Mouse (Mus musculus) T-helper 1 cell (primary cell): ENCODE data around the gene Spaar.

Experiments
- in situ Hi-C: fragments of 300-600 bp; cut with MboI, MseI; formaldehyde crosslinking; loops from one replicate; pipeline ENCODE4 v1.15.1; 2025; ENCODE audit warnings: high pct_unique_total_duplicates

Gene Spaar

DNA sequence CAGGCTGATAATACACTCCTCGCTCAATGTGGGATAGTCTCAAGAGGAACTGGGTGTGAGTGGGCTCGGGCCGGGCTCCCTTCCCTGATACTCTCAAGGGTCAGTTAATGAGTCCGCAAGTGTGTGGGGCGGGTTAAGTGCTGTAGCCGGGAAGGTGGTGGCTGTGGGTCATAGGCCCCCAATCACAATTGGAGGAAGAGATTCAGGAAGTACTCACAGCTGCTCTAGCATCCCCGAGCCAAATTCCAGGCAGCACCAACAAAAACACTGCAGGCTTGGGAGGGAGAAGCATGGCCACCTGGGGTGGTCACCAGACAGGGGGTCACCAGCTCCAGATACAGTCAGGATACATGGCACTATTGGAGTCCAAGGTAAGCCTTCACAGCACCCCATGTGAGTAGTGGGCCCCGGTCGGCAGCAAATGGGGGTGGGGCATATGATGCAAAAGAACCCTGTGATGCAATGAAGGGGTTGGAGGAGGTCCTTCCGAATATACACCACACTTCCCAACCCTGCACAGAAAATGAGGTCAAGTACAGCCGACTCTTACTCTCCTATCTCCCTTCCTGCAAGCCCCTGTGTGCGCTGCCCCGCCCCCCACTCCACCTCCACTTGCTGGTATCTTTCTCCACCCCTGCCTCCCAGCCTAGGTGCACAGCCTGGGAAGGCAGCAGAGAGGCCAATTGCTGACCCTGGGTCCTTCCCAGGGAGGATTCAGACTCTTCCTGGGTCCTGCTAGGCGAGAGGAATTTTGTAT is at the start of gene Spaar:
Gene Spaar (plus strand): TSS at position 241 of the 757 bp plus-strand sequence.
- in situ Hi-C loops, result no loop called here

DNA sequence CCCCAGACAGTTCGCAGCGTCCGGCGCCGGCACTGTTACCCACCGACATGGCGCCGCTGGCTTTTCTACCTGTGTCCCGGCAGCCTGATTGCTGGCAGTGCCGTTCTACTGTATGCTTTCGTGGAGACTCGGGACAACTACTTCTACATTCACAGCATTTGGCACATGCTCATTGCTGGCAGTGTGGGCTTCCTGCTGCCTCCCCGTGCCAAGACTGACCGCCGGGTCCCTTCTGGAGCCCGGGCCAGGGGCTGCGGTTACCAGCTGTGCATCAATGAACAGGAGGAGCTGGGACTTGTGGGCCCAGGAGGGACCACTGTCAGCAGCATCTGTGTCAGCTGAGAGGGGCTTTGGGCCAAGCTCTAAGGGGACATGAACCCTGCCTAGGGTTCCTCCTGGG is 39.8 kb upstream of the Spaar start:
- in situ Hi-C loops, result no loop called here

DNA sequence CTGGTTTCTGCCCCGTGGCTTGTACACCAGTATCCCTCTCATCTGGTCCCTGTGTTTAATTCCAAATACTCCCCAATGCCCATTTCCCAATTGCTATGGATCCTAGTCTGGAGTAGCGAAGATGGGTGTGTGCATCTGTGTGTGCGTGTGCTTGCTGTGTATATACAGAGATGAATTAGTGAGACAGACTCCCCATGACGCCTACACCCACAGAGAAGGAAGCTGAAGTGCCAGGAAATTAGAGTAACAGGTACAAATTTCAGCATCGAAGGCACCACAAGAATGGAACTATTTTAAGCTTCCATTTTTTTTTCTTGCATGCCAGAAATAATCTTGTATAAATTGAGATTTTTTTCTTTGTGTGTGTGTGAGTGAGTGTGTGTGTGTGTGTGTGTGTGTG is 38.8 kb upstream of the Spaar start:
- in situ Hi-C loops, result no loop called here

DNA sequence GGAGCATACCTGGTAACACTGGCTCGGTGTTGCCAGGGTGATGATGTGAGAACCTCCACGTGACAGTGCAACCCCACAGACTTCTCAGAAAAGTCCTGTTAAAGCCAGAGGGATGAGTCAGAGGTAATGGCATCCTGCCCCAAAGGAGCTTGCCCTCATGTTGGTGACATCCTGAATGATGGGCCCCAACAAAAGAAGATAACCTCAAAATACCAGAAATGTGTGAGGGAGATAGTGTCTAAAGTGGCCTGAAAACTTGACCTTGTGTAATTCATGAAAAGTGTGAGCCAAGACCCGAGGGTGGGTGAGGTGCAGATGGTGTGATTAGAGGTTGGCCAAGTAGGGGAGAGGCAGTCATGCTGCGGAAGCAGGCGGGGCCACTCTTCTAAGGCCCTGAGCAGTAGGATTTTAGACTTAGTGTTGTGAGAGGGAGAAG is 36.0 kb upstream of the Spaar start:
- in situ Hi-C loops, result no loop called here

DNA sequence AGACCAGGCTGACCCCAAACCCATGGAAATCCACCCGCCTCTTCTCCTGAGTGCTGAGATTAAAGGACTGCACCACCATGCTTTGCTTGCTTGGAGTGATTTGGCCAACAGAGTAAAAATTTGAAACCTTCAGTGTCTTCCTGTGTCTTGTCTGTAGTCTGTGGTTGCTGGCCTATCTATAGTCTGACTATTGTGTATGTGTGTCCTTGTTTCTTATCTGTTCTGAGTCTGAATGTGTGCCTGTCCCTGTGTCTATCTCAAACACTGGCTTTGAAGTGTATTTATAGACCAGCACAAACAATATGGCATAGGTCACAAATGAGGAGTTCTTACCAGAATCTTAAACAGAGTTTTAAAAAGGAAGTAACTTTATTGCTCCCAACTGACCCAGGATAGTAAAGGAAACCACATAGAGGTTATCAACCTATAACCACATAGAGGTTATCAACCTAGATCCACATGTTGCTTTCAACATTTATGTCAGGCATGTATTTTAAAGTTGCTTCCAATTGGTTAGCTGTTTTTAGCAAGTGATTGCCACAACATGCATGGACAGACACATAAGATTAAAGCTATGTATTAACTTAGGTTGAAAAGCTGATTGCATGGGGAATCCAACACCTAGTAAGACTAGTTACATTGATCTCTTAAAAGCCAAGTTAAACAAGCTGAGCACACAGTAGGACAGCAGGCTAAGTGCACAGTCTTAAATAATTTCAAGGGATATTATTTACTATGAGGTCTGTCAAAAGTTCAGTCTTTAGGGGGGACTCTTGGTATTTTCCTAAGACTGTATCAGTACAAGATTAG is 35.2 kb upstream of the Spaar start:
- in situ Hi-C loops, result no loop called here

DNA sequence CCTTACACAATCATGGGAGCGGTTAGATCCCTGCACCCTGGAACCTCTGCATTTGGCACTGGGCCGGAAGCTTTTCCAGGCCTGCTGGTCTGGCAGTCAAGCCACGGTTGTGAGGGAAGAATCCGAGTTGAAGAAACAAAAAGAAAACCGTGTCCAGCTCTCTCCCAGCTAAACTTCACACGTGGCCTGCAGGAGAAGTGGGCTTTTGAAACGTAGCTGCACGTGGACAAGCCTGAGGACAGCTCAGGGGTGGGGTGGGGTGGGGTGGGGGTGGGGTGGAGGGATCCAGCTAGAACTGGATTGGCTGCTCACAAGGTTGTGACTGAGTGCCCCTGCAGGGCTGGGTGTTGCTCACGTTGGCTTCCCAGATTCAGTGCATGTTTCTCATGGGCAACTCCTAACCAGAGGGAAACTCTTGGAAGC is 34.6 kb upstream of the Spaar start:
- in situ Hi-C loops, result no loop called here

DNA sequence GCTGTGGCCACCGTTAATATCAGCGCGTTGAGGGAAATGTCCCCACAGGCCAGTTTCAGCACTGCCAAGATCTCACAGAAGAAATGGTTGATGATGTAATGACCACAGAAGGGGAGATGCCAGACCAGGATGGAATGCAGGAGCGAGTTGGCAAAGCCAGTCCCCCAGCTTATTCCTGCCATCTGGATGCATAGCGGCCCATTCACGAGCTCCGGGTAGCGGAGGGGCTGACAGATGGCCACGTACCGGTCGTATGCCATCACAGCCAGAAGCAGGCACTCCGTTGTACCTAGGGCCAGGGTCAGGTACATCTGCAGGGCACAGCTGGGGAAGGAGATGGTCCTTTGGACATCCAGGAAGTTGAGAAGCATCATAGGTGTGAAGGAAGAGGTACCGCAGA is 33.3 kb upstream of the Spaar start:
- in situ Hi-C loops, result no loop called here

DNA sequence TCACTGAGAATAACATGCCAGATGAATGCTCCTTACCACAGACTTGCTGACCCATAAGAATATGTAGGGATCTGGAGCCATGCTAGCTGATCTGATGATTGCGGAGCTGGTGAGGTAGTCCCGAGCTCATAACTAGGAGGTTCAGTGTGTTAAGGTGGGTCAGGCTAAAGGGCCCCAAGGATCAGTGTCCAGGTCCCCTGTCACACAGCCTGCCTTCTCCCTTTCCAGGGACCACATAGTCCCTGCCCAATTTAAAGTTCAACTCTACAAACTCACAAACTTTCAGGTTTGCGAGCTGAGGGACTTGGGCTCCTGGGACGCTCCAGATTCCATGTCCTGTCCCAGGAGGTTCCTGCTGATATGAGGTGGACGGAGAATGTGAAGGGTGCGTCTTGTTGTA is 29.1 kb upstream of the Spaar start, which contains the start of gene Olfr70:
Gene Olfr70 (minus strand): TSS at position 101 of the 400 bp plus-strand sequence.
- in situ Hi-C loops, result no loop called here

DNA sequence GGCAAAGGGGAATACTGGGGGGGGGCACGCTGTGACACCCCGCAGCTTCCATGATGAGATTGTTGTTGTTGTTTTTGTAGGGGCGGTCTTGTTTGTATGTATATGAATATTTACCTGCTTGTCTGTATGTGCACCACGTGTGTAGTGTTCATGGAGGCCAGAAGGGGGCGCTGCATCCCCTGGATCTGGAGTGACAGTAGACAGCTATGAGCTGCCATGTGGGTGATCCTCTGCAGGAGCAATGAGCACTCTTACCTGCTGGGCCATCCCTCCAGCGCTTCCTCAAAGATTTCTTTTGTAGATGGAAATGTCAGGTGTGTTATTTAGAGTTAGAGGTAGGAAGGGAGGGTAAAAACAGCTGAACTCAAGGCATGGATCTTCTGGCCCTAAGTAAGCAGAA is 26.4 kb upstream of the Spaar start:
- in situ Hi-C loops, result no loop called here

DNA sequence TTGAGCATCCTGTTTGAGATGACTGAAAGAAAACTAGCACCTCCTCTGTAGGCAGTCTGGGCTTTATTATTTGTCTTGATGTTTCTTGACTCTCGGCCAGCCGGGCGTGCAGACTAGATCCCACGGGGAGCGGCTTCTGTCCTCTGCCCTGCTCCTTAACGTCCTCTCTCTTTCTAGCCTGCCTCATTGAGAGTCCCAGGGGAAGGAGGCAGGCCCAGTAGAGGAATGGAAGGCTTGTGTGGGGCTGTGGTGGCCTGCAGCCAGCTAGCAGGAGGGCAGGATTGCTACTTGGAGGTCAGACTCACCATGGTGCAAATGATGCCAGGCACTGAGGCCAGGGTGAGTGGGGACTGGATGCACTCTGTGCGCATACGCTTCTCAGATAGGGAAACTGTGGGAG is 26.0 kb upstream of the Spaar start:
- in situ Hi-C loops, result no loop called here

DNA sequence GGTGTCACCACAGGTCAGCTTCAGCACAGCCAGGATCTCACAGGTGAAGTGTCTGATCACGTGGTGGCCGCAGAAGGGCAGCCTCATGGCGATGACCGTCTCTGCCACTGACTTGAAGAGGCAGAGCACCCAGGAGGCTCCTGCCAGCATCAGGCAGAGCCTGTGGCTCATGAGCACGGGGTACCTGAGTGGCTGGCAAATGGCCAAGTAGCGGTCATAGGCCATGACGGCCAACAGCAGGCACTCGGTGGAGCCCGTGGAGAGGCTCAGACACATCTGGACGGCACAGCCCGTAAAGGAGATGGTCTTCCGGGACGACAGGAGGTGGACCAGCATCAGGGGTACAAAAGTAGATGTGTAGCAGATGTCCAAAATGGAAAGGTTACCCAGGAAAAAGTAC is 23.8 kb upstream of the Spaar start:
- in situ Hi-C loops, result no loop called here

DNA sequence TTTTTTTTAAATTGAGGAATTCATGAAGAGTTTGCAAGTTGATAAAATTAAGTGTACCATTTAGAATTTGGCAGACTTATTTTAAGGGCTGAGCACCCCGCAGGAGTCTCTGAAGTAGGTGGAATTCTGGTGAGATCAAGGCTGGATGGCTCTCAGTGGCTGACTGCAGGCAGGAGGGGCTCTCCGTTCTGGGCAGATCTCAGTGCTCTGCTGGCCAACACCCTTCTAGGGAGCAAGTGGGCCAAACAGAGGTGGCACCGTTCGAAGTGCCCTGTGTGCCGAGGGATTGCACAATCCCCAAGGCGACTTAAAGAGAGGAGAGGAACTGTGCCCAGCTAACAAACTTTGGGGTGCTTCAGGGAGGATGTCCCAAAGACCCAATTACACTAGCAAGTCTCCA is 20.0 kb upstream of the Spaar start, which contains the start of gene Olfr71:
Gene Olfr71 (minus strand): TSS at position 387 of the 400 bp plus-strand sequence.
- in situ Hi-C loops, result no loop called here

DNA sequence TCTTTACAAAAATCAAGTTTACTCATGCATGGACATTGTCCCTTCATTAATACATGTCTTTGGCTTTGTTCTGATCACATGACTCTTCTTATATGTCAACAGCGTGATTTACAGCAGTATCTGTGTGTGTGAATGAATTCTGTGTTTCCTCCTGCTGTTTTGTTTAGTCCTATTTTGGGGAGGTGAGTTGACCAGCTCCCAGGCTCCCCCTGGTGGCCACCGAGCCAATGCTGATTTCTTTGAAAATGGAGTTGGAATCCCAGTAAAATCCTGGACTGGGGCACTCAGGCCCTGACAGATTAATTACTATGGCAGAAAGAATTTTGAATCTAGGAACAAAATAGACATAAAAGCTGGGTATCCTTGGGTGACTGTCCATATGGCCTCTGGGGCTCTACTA is 18.0 kb upstream of the Spaar start:
- in situ Hi-C loops, result no loop called here

DNA sequence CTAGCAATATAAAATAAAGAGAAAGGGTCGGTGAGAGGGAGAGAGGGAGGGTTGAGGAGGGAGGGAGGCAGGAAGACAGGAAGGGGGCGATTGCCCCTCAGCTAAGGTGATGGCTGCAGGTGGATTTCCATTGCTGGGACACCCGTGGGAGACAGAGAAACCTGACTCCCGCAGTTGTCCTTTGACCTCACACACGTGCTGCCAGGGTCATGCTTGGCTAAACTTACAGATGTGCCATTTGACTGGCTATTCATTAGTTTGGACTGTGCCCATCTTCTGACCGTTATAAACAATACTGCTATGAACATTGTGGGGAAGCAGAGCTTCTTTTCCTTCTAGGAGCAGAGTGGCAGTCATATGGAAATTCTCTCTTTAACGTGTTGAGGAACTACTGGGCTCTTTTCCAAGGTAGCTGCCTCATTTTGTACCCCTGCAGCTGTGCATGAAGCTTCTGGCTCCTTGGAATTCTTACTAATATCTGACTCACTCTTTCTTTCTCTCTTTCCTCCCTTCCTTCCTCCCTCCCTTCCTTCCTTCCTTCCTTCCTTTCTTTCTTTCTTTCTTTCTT is 16.1 kb upstream of the Spaar start:
- in situ Hi-C loops, result no loop called here

DNA sequence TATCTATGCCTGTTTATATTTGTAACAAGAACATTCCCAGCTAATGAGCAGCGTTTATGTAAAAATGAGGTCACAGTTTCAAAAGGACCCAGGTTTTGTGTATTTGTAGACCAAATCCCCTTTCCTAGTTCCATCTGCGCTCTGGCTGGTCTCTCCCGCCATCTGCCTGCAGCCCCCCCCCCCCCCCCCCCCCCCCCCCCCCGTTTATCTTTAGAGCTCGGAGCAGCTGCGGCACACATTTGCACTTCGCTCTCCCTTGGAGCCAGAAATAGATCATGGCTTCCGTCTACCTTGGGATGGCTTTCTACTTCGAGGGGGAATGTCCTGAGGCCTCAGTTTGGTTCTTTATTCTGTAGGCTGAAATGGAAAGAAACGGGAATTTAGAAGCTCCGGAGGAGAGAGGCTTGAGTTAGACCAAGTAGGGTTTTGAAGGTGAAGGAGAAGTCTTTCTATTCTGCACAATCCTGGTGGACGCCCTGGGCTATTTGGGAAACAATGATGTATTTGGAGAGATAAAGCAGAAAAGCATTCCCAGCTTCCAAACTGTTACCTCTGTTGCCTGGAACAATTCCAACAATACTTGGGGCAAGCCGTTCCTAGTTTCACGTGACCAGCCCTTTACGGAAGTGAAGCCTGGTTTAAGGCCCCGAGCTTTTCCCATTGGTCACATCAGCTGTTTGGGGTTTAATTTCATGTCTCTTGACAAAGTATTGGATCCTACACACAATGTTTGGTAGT is 9.2 kb upstream of the Spaar start:
- in situ Hi-C loops, result no loop called here

DNA sequence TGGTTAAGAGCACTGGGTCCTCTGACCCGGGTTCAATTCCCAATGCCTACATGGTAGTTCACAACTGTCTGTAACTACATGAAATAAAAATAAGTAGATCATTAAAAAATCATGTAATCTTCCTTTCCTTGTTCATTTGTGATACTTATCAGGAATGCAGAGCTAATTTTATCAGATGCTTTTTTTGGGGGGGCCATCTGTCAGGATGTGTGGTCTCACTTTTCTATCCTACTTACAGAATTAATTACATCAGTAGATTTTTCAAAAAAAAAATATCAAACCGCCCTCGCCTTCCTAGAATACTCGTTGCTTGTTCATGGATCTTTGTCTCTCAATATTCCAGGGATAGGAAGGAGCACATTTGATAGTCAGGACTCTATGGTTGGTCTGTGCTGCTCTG is 7.6 kb upstream of the Spaar start:
- in situ Hi-C loops, result no loop called here

DNA sequence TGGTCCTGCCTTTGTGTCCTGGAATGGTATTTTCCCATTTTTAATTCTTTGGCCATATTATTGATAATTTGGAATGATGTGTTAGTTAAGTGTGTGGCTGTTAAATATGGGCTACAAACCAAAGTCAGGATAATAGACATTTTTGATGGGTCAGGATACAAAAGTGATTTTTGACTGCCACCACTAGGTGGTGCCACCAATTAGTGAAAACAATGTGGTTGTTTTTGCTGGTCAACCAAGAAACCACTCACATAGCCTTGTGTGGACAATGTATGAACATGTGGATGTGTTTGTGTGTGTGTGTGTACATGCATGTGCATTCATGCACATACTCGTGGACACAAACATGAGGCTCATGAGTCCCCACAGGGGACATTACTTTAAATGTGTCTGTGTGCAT is 5.1 kb upstream of the Spaar start:
- in situ Hi-C loops, result no loop called here

DNA sequence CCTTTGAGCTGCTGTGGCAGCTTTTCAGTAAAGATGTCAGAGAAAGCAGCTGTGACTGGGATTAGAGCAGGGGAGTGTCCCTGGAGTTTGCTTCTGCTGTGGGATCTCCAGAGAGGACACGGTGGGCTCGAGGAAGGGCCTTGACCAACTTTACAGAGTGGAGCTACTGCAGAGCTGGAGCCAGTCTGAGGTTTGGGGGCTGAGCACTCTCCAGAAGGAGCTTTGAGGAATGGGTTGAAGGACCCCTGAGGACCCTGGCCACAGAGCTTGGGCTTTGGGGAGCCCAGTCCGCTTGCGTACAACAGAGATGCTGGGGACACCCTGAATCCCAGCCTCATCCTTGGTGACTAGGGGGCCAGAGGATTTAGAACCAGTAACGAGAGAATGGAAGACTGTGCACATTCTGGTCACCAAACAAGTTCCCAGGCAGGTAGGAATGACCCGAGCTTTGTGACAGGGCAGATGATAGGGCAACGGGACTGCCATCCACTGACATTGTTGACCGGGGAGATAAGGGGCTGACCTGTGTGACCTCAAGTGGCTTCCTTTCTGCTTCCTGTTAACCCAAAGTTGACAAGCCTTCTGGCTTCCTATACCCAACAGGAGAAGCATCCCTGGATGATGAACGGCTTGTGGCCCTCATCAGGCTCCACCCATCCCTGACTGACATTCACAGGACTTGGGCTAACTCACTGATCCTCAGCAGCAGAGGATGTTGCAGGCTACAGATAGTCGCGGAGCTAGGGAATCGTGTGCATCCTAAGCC is 3.4 kb upstream of the Spaar start:
- in situ Hi-C loops, result no loop called here

DNA sequence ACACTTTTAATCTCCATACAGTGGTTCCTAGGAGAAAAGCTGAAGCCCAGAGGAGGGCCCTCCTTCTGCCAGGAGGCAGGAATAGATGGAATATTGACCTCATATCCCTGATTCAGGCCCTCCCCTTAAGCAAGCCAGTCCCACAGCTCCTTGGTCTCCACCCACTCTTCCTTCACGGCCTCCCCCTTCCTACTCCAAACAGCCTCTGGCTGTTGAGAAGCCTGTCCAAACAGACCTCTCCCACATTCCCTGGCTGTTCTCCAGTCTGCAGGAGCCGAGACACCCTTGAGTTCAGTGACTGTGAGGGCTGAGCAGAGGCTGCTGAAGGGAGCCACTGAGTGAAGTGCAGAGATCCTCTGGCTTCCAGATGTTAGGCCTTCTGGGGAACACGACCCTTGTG is 2.8 kb upstream of the Spaar start, which contains the start of gene Hrct1:
Gene Hrct1 (plus strand): TSS at position 194 of the 400 bp plus-strand sequence.
- in situ Hi-C loops, result no loop called here

DNA sequence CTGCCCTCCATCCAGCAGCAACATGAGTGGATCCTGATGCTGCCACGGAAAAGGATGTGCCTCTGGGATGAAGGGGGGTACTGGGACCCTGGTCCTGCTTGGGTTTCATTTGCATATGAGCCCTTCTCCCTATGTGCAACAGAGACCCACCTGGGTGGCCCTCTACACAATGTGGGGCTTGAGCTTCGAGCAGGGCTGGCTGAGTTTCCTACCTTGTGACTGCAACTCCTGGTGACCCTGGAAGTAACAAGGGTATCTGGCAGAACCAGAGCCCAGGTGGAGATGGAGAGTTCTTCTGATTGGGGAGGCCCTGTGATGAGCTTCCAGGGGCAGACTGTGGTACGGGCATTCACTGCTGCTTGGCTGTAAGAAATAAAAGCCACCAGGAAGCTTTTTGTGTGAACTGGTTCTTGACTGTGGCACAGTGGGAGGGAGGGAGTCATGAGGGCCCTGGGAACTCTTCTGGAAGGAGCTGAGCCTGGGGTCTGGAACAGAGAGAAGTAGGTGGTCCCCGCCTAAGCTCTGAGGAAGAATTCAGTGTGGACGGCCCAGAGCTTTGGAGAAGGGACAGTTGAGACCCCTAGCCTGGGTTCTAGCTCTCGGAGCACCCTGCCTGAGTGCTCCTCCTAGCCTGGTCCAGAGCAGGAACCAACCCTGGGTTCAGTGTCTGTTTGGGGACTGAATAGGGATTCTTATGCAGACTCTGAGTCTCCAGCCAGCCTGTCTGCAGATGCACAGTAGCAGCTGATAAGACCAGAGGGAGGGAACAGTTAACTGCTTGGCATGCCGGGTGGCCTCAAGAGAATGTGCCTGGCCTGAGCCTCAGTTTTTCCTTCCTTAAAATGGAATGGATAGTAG is 1.9 kb upstream of the Spaar start:
- in situ Hi-C loops, result no loop called here
